19 mouse cellular contexts compared by ENCODE assay signal in the genomic region with DNA sequence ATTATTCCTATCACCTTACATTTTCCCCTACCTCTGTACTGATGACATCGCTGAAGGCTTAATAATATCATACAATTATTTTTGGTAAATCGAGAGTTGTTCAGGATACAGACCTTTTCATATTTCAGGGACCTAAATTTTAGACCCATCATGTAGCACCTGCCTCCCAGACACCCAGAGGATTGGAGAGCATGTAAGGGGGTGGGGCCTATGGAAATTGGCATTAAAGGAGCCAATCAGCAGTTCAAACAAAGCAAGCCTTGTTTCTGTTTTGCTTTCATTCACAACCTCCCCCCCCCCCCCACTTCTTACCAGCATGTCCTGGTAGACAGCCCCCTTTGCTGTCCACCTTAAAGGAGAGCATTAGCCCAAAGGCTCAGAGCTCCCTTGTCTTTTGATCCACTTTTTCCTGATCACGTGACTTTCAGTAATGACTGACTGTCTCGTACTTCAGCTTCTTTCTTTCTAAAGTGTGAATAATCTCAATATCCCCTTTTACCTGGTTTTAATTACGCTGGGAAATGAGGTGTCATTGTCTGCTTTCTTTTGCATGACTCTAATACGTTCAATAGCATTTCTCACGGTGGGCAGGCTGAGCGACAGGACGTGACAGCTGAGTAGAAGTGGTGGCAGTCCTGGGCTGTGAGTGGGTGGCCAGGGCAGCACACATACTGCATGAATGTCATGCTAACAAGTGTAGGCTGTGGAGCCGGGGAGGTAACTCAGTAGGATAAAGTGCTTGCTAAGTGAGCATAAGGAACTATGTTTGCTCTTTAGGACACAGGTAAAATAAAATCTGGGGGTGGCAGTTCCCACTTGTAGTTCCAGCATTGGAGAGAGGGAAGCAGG. TPM values are rescaled to one million over a fixed set of nuclear protein-coding genes. Genes with fewer than 3 reads are reported as not detected.
A peak's percentile ranks its signal among the peaks of the same experiment; 100 is the strongest.
DNase-seq lines count a peak whose midpoint lies in the region; ATAC-seq and TF ChIP-seq lines count a peak whose summit lies in the region.
"Had no signal": no experiment of that assay in that cellular context is flagged by ENCODE, and none has a peak within 500 bp of the region (broad histone marks: within the 10 kb centered on the region; RNA-seq: fewer than 3 reads in every experiment).

No protein-coding gene starts in this region.

- H3K27me3 ChIP-seq in heart, embryonic 16.5 days (ENCODE audit: control insufficient read depth, insufficient read depth, low read length): no peaks in the 10 kb centered on the region
- no peaks in the 10 kb centered on the region for H3K27me3 ChIP-seq in CH12.LX (replicated peaks)
- H3K27me3 ChIP-seq in forebrain, embryonic 16.5 days (replicated peaks; ENCODE audit: control insufficient read depth, insufficient read depth, low read length): no peaks in the 10 kb centered on the region
- no peaks in the 10 kb centered on the region for H3K27me3 ChIP-seq in intestine, embryonic 15.5 days (replicated peaks)
- H3K27me3 ChIP-seq: embryonic facial prominence, embryonic 12.5 days; hindbrain, embryonic 12.5 days; limb, embryonic 15.5 days; neural tube, embryonic 13.5 days had no signal

- H3K79me2 ChIP-seq in CH12.LX (replicated peaks; ENCODE audit: control insufficient read depth, extremely low read depth, insufficient read depth, poor library complexity, severe bottlenecking): no peaks in the 10 kb centered on the region

- TF ChIP-seq POLR2A in CH12.LX (IDR thresholded peaks at IDR 0.05; ENCODE audit: low read depth, low read length): no peak

- H3K9ac ChIP-seq in heart, embryonic 16.5 days (ENCODE audit: low read length): no peak overlapping the region
- no peak overlapping the region; the same call in 1 of the 2 replicates for H3K9ac ChIP-seq in CH12.LX (ENCODE audit: insufficient read depth, low read depth)
- no peak overlapping the region for H3K9ac ChIP-seq in forebrain, embryonic 16.5 days (replicated peaks; ENCODE audit: low read depth, low read length)
- H3K9ac ChIP-seq in intestine, embryonic 15.5 days: no peak overlapping the region
- H3K9ac ChIP-seq: embryonic facial prominence, embryonic 12.5 days; hindbrain, embryonic 12.5 days; limb, embryonic 15.5 days; neural tube, embryonic 13.5 days had no signal

- no peak for TF ChIP-seq CTCF in CH12.LX (conservative IDR thresholded peaks at IDR 0.05 in 1 of 2, IDR thresholded peaks at IDR 0.05 in 1 of 2; ENCODE audit: low read depth in 2 of 2, low read length in 2 of 2)

- H3K36me3 ChIP-seq in heart, embryonic 16.5 days (ENCODE audit: control insufficient read depth, insufficient read depth): no peaks in the 10 kb centered on the region
- H3K36me3 ChIP-seq in CH12.LX (replicated peaks in 1 of 2; ENCODE audit: control insufficient read depth in 1 of 2, insufficient read depth in 1 of 2, low read length in 1 of 2): no peaks in the 10 kb centered on the region
- H3K36me3 ChIP-seq in forebrain, embryonic 16.5 days (ENCODE audit: control insufficient read depth, insufficient read depth): no peaks in the 10 kb centered on the region
- no peaks in the 10 kb centered on the region for H3K36me3 ChIP-seq in intestine, embryonic 15.5 days
- H3K36me3 ChIP-seq: embryonic facial prominence, embryonic 12.5 days; hindbrain, embryonic 12.5 days; limb, embryonic 15.5 days; neural tube, embryonic 13.5 days had no signal

- H3K4me3 ChIP-seq in heart, embryonic 16.5 days (ENCODE audit: low read length): no peak overlapping the region
- peak overlapping the region in 1 of 3 experiments; percentile 39 for H3K4me3 ChIP-seq in CH12.LX (replicated peaks in 1 of 3; ENCODE audit: low read depth in 2 of 3, low read length in 2 of 3, poor library complexity in 1 of 3)
- no peak overlapping the region for H3K4me3 ChIP-seq in forebrain, embryonic 16.5 days (replicated peaks; ENCODE audit: low read length)
- no peak overlapping the region for H3K4me3 ChIP-seq in intestine, embryonic 15.5 days (replicated peaks)
- H3K4me3 ChIP-seq: embryonic facial prominence, embryonic 12.5 days; hindbrain, embryonic 12.5 days; limb, embryonic 15.5 days; neural tube, embryonic 13.5 days had no signal

- TF ChIP-seq RAD21 in CH12.LX (IDR thresholded peaks at IDR 0.05; ENCODE audit: low read depth, low read length): no peak

- H3K4me1 ChIP-seq in heart, embryonic 16.5 days (ENCODE audit: control insufficient read depth, insufficient read depth, low read length): peaks cover 3% of the 10 kb centered on the region
- H3K4me1 ChIP-seq in CH12.LX (ENCODE audit: control insufficient read depth in 1 of 2, insufficient read depth in 2 of 2): peaks cover 0 to 2% of the 10 kb centered on the region in 2 experiments; a peak in 1 of 4 replicates
- 0 out of 2 replicates have a peak, but pooled peaks cover 3% of the 10 kb centered on the region for H3K4me1 ChIP-seq in forebrain, embryonic 16.5 days (replicated peaks; ENCODE audit: control insufficient read depth, insufficient read depth, low read length)
- H3K4me1 ChIP-seq in intestine, embryonic 15.5 days (replicated peaks): no peaks in the 10 kb centered on the region
- H3K4me1 ChIP-seq: embryonic facial prominence, embryonic 12.5 days; hindbrain, embryonic 12.5 days; limb, embryonic 15.5 days; neural tube, embryonic 13.5 days had no signal

- in situ Hi-C loops in CH12.LX (cut with MboI; ENCODE audit: low pct_ligation_motif_present, low pct_unique_long_range_greater_than_20kb, low sequenced_read_pairs): no loop called here

- dilution Hi-C loops in CH12.LX (cut with MboI; ENCODE audit: extremely low pct_ligation_motif_present, extremely low pct_unique_long_range_greater_than_20kb, low sequenced_read_pairs): no loop called here

- H3K4me2 ChIP-seq in heart, embryonic 16.5 days (ENCODE audit: low read depth, low read length): peak overlapping the region; percentile 18; the same call in 1 of the 2 replicates
- peak overlapping the region; percentile 72 for H3K4me2 ChIP-seq in CH12.LX (ENCODE audit: insufficient read depth, low read depth, poor library complexity, severe bottlenecking)
- H3K4me2 ChIP-seq in forebrain, embryonic 16.5 days (ENCODE audit: low read length): peak overlapping the region; percentile 19; the same call in 1 of the 2 replicates
- H3K4me2 ChIP-seq in intestine, embryonic 15.5 days (replicated peaks): no peak overlapping the region
- H3K4me2 ChIP-seq: embryonic facial prominence, embryonic 12.5 days; hindbrain, embryonic 12.5 days; limb, embryonic 15.5 days; neural tube, embryonic 13.5 days had no signal

- no peak for DNase-seq in heart, postnatal 4 days
- peak; percentile 8 for DNase-seq in CD4-positive, CD25-positive, alpha-beta regulatory T cell, adult 2 months (ENCODE audit: low read depth, low spot score)
- DNase-seq in CH12.LX (ENCODE audit: extremely low read depth): no peak
- DNase-seq in thymus, postnatal 14 days: no peak
- DNase-seq in embryo, embryonic 9.5 days (ENCODE audit: extremely low spot score): no peak
- DNase-seq: adrenal gland, postnatal 36 days; cerebellum, adult 9-10 months; heart, postnatal 10 days; kidney, postnatal 25 days; lung, postnatal 10 days; thymus, postnatal 25 days had no signal

- WGBS in heart, embryonic 16.5 days: 60% methylated on average over 10 of the region's 10 CpGs
- WGBS in forebrain, embryonic 16.5 days: 23% methylated on average over 10 of the region's 10 CpGs
- 75% methylated on average over 10 of the region's 10 CpGs for WGBS in intestine, embryonic 15.5 days

- H3K9me3 ChIP-seq in heart, embryonic 16.5 days (replicated peaks; ENCODE audit: control insufficient read depth, low read length): no peaks in the 10 kb centered on the region; the same call in 1 of the 2 replicates
- H3K9me3 ChIP-seq in CH12.LX (replicated peaks; ENCODE audit: low read length): no peaks in the 10 kb centered on the region
- H3K9me3 ChIP-seq in forebrain, embryonic 16.5 days (ENCODE audit: control insufficient read depth, low read length): no peaks in the 10 kb centered on the region
- H3K9me3 ChIP-seq in intestine, embryonic 15.5 days: no peaks in the 10 kb centered on the region
- H3K9me3 ChIP-seq: embryonic facial prominence, embryonic 12.5 days; hindbrain, embryonic 12.5 days; limb, embryonic 15.5 days; neural tube, embryonic 13.5 days had no signal

- TF ChIP-seq EP300 in CH12.LX (IDR thresholded peaks at IDR 0.05; ENCODE audit: low read length): no peak

- no peak overlapping the region for H3K27ac ChIP-seq in heart, embryonic 16.5 days (ENCODE audit: low read length)
- no peak overlapping the region for H3K27ac ChIP-seq in CH12.LX (ENCODE audit: insufficient read depth, low read depth)
- H3K27ac ChIP-seq in forebrain, embryonic 16.5 days (ENCODE audit: low read length): no peak overlapping the region
- no peak overlapping the region for H3K27ac ChIP-seq in intestine, embryonic 15.5 days
- H3K27ac ChIP-seq: embryonic facial prominence, embryonic 12.5 days; hindbrain, embryonic 12.5 days; limb, embryonic 15.5 days; neural tube, embryonic 13.5 days had no signal

- ATAC-seq in heart, embryonic 16.5 days (replicated peaks; ENCODE audit: extremely low read depth, insufficient read depth, low FRiP score): no peak
- no peak for ATAC-seq in forebrain, embryonic 16.5 days
- ATAC-seq in intestine, embryonic 15.5 days: no peak
- ATAC-seq: inflammation-experienced regulatory T-cells, adult 6 months had no signal

TF ChIP-seq in CH12.LX, 34 proteins besides CTCF, POLR2A, EP300 and RAD21 (continues in another document):
- TF ChIP-seq CHD2 (IDR thresholded peaks at IDR 0.05; ENCODE audit: low read length) (no peak), MAFK (IDR thresholded peaks at IDR 0.05; ENCODE audit: insufficient replicate concordance, low read length) (no peak), USF1 (IDR thresholded peaks at IDR 0.05; ENCODE audit: low read depth, low read length) (peak; percentile 66), TCF12 (IDR thresholded peaks at IDR 0.05; ENCODE audit: low read depth, low read length) (no peak), POLR2AphosphoS2 (IDR thresholded peaks at IDR 0.05; ENCODE audit: low read depth, low read length) (no peak), BHLHE40 (IDR thresholded peaks at IDR 0.05; ENCODE audit: low read depth, low read length) (peak; percentile 70), USF2 (conservative IDR thresholded peaks at IDR 0.05; ENCODE audit: low read depth, low read length) (peak; percentile 73), ZKSCAN1 (IDR thresholded peaks at IDR 0.05; ENCODE audit: borderline replicate concordance, low read depth, low read length) (no peak), CHD1 (IDR thresholded peaks at IDR 0.05; ENCODE audit: low read depth, low read length) (no peak), SIN3A (IDR thresholded peaks at IDR 0.05; ENCODE audit: low read length) (no peak), UBTF (IDR thresholded peaks at IDR 0.05; ENCODE audit: low read depth, low read length) (no peak)

RNA-seq across cellular contexts. Expression of a gene that starts 43.6 kb away (rescaled TPM):
- 4.7 and 5.2 TPM in 2 replicates for polyA plus RNA-seq in heart, embryonic 16.5 days (2015; fragmentation: Nextera tagmentation; extraction: Ambion mirVana)
- total RNA-seq in heart, postnatal 4 days (2021): 10 to 100 TPM; 13.4 to 14.3 TPM
- total RNA-seq in CH12.LX (2012; rRNA removed) (0.50 and 0.59 TPM in 2 replicates), CH12.LX (2014; rRNA removed) (1.9 and 2.1 TPM in 2 replicates)
- polyA plus RNA-seq in CH12.LX (2012; ENCODE audit: insufficient read length, low read depth): 2.3 and 2.5 TPM in 2 replicates
- 41.7 and 52.7 TPM in 2 replicates for polyA plus RNA-seq in forebrain, embryonic 16.5 days (2015; fragmentation: Nextera tagmentation; extraction: Ambion mirVana)
- polyA plus RNA-seq in intestine, embryonic 15.5 days (2015; fragmentation: Nextera tagmentation; extraction: Ambion mirVana): 7.8 and 9.0 TPM in 2 replicates
